Mouse (Mus musculus): ENCODE results near the gene Ctsg. TPM values are rescaled to one million over a fixed set of nuclear protein-coding genes. Genes with fewer than 3 reads are reported as not detected.

Gene Ctsg
- polyA plus RNA-seq, 1 experiment from 2014 or later = not detected

Small RNA genes lying within 50 kb of the gene (microRNA-seq; reads per million reads assigned to microRNA genes)
- not detected for gene Mir6949

Other genes with a start within 250 kb of the Ctsg start
- gene Nynrin, start 248.6 kb downstream of the Ctsg start, polyA plus RNA-seq (2014; fragmentation: Nextera tagmentation; extraction: Ambion mirVana) = 10.8 and 11.7 TPM in 2 replicates
- gene Cbln3, start 218.2 kb downstream of the Ctsg start, polyA plus RNA-seq (2014; fragmentation: Nextera tagmentation; extraction: Ambion mirVana) = 0.51 and 0.56 TPM in 2 replicates
- 6.6 and 7.0 TPM in 2 replicates for gene Khnyn, start 217.6 kb downstream of the Ctsg start, polyA plus RNA-seq (2014; fragmentation: Nextera tagmentation; extraction: Ambion mirVana)
- 131 and 138 TPM in 2 replicates for gene Sdr39u1, start 202.3 kb downstream of the Ctsg start, polyA plus RNA-seq (2014; fragmentation: Nextera tagmentation; extraction: Ambion mirVana)
- gene Cma1, start 157.9 kb downstream of the Ctsg start, polyA plus RNA-seq (2014; fragmentation: Nextera tagmentation; extraction: Ambion mirVana) = 0.60 TPM in 1 of 2 replicates, not detected in the other
- gene Cma2, start 151.6 kb downstream of the Ctsg start, polyA plus RNA-seq (2014; fragmentation: Nextera tagmentation; extraction: Ambion mirVana) = not detected in 2 replicates
- not detected in 2 replicates for gene Mcpt1, start 84.6 kb downstream of the Ctsg start, polyA plus RNA-seq (2014; fragmentation: Nextera tagmentation; extraction: Ambion mirVana)
- not detected in 2 replicates for gene Mcpt9, start 72.1 kb downstream of the Ctsg start, polyA plus RNA-seq (2014; fragmentation: Nextera tagmentation; extraction: Ambion mirVana)
- not detected in 2 replicates for gene Mcpt2, start 60.5 kb downstream of the Ctsg start, polyA plus RNA-seq (2014; fragmentation: Nextera tagmentation; extraction: Ambion mirVana)
- not detected in 2 replicates for gene Mcpt4, start 40.3 kb downstream of the Ctsg start, polyA plus RNA-seq (2014; fragmentation: Nextera tagmentation; extraction: Ambion mirVana)
- not detected in 2 replicates for gene Mcpt8, start 17.3 kb downstream of the Ctsg start, polyA plus RNA-seq (2014; fragmentation: Nextera tagmentation; extraction: Ambion mirVana)
- gene Gzme, start 18.1 kb upstream of the Ctsg start, polyA plus RNA-seq (2014; fragmentation: Nextera tagmentation; extraction: Ambion mirVana) = not detected in 2 replicates
- not detected in 2 replicates for gene Gzmd, start 30.0 kb upstream of the Ctsg start, polyA plus RNA-seq (2014; fragmentation: Nextera tagmentation; extraction: Ambion mirVana)
- not detected in 2 replicates for gene Gzmg, start 57.0 kb upstream of the Ctsg start, polyA plus RNA-seq (2014; fragmentation: Nextera tagmentation; extraction: Ambion mirVana)
- gene Gzmn, start 72.0 kb upstream of the Ctsg start, polyA plus RNA-seq (2014; fragmentation: Nextera tagmentation; extraction: Ambion mirVana) = not detected in 2 replicates
- gene Gzmf, start 108.8 kb upstream of the Ctsg start, polyA plus RNA-seq (2014; fragmentation: Nextera tagmentation; extraction: Ambion mirVana) = not detected in 2 replicates
- not detected in 2 replicates for gene Gzmc, start 132.1 kb upstream of the Ctsg start, polyA plus RNA-seq (2014; fragmentation: Nextera tagmentation; extraction: Ambion mirVana)
- gene Gzmb, start 159.7 kb upstream of the Ctsg start, polyA plus RNA-seq (2014; fragmentation: Nextera tagmentation; extraction: Ambion mirVana) = not detected in 2 replicates

Measured in hindbrain, embryonic 14.5 days (tissue).